Mouse (Mus musculus) stomach, postnatal 0 days (tissue): ENCODE measurements around the gene Sync. TPM values are rescaled to one million over a fixed set of nuclear protein-coding genes. Genes with fewer than 3 reads are reported as not detected.

Source experiments
- ATAC-seq: fragments of 200-750 bp; cut with Nextera tagmentation; 2 replicates; pipeline ENCODE4 v1.8.0; 2017; ENCODE audit not compliant: low FRiP score, low TSS enrichment
- DNase-seq: peaks from one replicate; pipeline ENCODE4 v3.0.0-alpha.2; 2016; ENCODE audit warnings: low spot score
- H3K27ac ChIP-seq: fragments of 300-500 bp; sonication (generic); replicated peaks from 2 replicates; pipeline ENCODE4 v1.5.1; 2014; ENCODE audit warnings: mild to moderate bottlenecking, control low read depth
- H3K27me3 ChIP-seq: fragments of 300-500 bp; sonication (generic); 2 replicates; pipeline ENCODE4 v1.6.1; 2014; ENCODE audit warnings: low read length; ENCODE audit not compliant: control insufficient read depth, insufficient read depth
- H3K36me3 ChIP-seq: fragments of 300-500 bp; sonication (generic); 2 replicates; pipeline ENCODE4 v1.6.1; 2014; ENCODE audit warnings: low read length, mixed read lengths; ENCODE audit not compliant: control insufficient read depth, insufficient read depth
- H3K4me1 ChIP-seq: fragments of 300-500 bp; sonication (generic); replicated peaks from 2 replicates; pipeline ENCODE4 v1.6.1; 2014; ENCODE audit warnings: antibody characterized with exemption; ENCODE audit not compliant: control insufficient read depth, insufficient read depth
- H3K4me2 ChIP-seq: fragments of 300-500 bp; sonication (generic); replicated peaks from 2 replicates; pipeline ENCODE4 v1.6.1; 2014; ENCODE audit warnings: low read depth, mild to moderate bottlenecking, control low read depth, moderate library complexity
- H3K4me3 ChIP-seq: fragments of 300-500 bp; sonication (generic); 2 replicates; pipeline ENCODE4 v1.5.1; 2014; ENCODE audit warnings: low read depth, low read length, control low read depth
- H3K9ac ChIP-seq: fragments of 300-500 bp; sonication (generic); 2 replicates; pipeline ENCODE4 v1.6.1; 2014; ENCODE audit warnings: mild to moderate bottlenecking, low read length, control low read depth, mixed read lengths
- H3K9me3 ChIP-seq: fragments of 300-500 bp; sonication (generic); 2 replicates; pipeline ENCODE4 v1.6.1; 2016; ENCODE audit warnings: low read length; ENCODE audit not compliant: control insufficient read depth
- CTCF ChIP-seq: IDR thresholded peaks from 2 replicates; pipeline ENCODE4 v1.5.1; 2016; ENCODE audit warnings: antibody characterized with exemption, low read depth, mild to moderate bottlenecking, moderate library complexity
- EP300 ChIP-seq: optimal IDR thresholded peaks from 2 replicates; pipeline ENCODE3; 2016; ENCODE audit warnings: antibody characterized with exemption
- WGBS: fragments of 180-500 bp; shearing (Covaris S2); extraction: QIAGEN DNeasy Blood & Tissue Kit; methylation state at CpG from one replicate; pipeline ENCODE4 v1.1.7; 2014; 5-methylcytosine and 5-hydroxymethylcytosine counted together
- polyA plus RNA-seq: library from polyadenylated mRNA; unstranded; fragments of >200 nt; fragmentation: Nextera tagmentation; extraction: Ambion mirVana; gene quantifications from 2 replicates; pipeline ENCODE4 v1.2.1, GENCODE M21; 2015

The Sync gene
- polyA plus RNA-seq, 1 experiment from 2014 or later = 3.2 TPM

GRCm38 (mm10) chr4:129256450-129257380, 30.7 kb upstream of the Sync start:
- peak; percentile 69 for ATAC-seq
- 0 out of 2 replicates have a peak overlapping the region, but pooled peaks have one; percentile 8 for H3K9ac ChIP-seq
- no peaks in the 10 kb centered on the region for H3K36me3 ChIP-seq
- peaks cover 6% of the 10 kb centered on the region; the same call in 1 of the 2 replicates for H3K4me1 ChIP-seq
- no peak overlapping the region for H3K4me2 ChIP-seq
- WGBS = 12% methylated on average over 8 of the region's 8 CpGs
- H3K27ac ChIP-seq = peak overlapping the region; percentile 75
- no peak overlapping the region for H3K4me3 ChIP-seq
- H3K27me3 ChIP-seq = no peaks in the 10 kb centered on the region
- TF ChIP-seq EP300 (no peak), CTCF (no peak)
- peak; percentile 85 for DNase-seq
- no peaks in the 10 kb centered on the region for H3K9me3 ChIP-seq

- H3K4me3 ChIP-seq = no peak overlapping the region
- ATAC-seq (no peak), DNase-seq (no peak)
- H3K27me3 ChIP-seq = no peaks in the 10 kb centered on the region
- H3K4me1 ChIP-seq = peaks cover 8% of the 10 kb centered on the region; the same call in 1 of the 2 replicates
- 0 out of 2 replicates have a peak overlapping the region, but pooled peaks have one; percentile 24 for H3K27ac ChIP-seq
- H3K4me2 ChIP-seq = no peak overlapping the region
- no peak for TF ChIP-seq EP300
- no peak for TF ChIP-seq CTCF
- H3K9me3 ChIP-seq = no peaks in the 10 kb centered on the region
- H3K36me3 ChIP-seq = no peaks in the 10 kb centered on the region
- WGBS = 75% methylated on average over 4 of the region's 4 CpGs
- H3K9ac ChIP-seq = no peak overlapping the region
Observed at GRCm38 (mm10) chr4:129259101-129259500, 28.3 kb upstream of the Sync start.

GRCm38 (mm10) chr4:129260678-129261077, 26.7 kb upstream of the Sync start:
- Histone ChIP-seq H3K27ac (peak overlapping the region; percentile 78), H3K36me3 (no peaks in the 10 kb centered on the region), H3K4me2 (no peak overlapping the region), H3K4me3 (no peak overlapping the region), H3K9me3 (no peaks in the 10 kb centered on the region), H3K4me1 (peaks cover 8% of the 10 kb centered on the region; the same call in 1 of the 2 replicates), H3K27me3 (no peaks in the 10 kb centered on the region), H3K9ac (no peak overlapping the region)
- 15% methylated on average over 6 of the region's 6 CpGs for WGBS
- no peak for TF ChIP-seq CTCF
- TF ChIP-seq EP300 = no peak
- ATAC-seq (no peak), DNase-seq (no peak)

GRCm38 (mm10) chr4:129261196-129261595, 26.2 kb upstream of the Sync start, which contains the start of gene C77080:
C77080 (minus strand) TSS chr4:129261404.
- H3K4me2 ChIP-seq = no peak within 1 kb of the TSS
- DNase-seq (no peak), ATAC-seq (peak; percentile 16; the same call in 1 of the 2 replicates)
- H3K36me3 ChIP-seq = no peaks in the 10 kb centered on the region
- H3K4me1 ChIP-seq = peaks cover 8% of the 10 kb centered on the region; the same call in 1 of the 2 replicates
- peak within 1 kb of the TSS; percentile 78 for H3K27ac ChIP-seq
- H3K9me3 ChIP-seq = no peaks in the 10 kb centered on the region
- no peaks in the 10 kb centered on the region for H3K27me3 ChIP-seq
- no peak for TF ChIP-seq EP300
- TF ChIP-seq CTCF = no peak
- no peak within 1 kb of the TSS for H3K4me3 ChIP-seq
- H3K9ac ChIP-seq = no peak within 1 kb of the TSS
- 25% methylated on average over 1 of the region's 4 CpGs for WGBS

DNA sequence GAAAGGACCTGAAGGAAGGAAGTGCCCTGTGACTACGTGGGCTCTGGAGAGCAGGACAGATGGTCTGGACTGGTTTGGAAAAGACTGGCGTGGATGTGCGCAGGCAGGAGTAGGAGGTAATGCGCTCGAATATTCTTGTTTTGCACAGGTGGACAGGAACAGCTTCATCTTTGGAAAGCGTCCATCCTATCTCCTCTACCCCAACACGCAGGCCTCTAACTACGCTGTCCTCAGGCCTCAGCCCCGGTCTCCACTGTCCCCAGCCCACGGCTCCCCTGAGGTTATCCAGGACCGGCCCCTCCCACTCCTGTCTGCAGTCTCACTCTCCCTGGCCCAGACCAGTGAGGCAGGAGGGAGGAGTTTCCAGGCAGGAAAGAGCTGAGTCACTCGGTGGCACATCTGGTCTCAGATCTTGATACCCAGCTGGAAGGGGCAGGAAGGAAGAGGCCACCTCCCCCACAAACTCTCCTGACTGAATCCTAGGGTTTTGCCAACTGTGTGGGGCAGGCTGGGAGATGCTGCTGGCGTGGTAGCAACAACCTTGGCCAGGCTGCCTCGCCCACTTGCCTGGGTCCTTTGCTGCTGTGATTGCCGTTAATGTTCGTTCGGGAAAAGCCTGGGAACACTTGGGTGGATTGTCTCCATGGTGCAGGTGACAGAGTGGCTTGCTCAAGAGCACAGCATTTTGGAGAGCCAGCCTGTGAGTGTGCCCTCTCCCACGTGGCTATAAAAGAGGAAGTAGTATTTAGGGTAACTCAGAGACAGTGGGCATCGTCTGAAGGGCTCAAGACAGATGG, 24.0 kb upstream of the Sync start:
- H3K9ac ChIP-seq = no peak overlapping the region
- 26% methylated on average over 19 of the region's 19 CpGs for WGBS
- H3K4me2 ChIP-seq = peak overlapping the region; percentile 20; the same call in 1 of the 2 replicates
- H3K4me3 ChIP-seq = no peak overlapping the region
- peak overlapping the region; percentile 73 for H3K27ac ChIP-seq
- ATAC-seq (peak; percentile 84), DNase-seq (peak; percentile 79)
- TF ChIP-seq CTCF = no peak
- TF ChIP-seq EP300 = no peak
- no peaks in the 10 kb centered on the region for H3K36me3 ChIP-seq
- H3K9me3 ChIP-seq = no peaks in the 10 kb centered on the region
- no peaks in the 10 kb centered on the region for H3K27me3 ChIP-seq
- H3K4me1 ChIP-seq = 0 out of 2 replicates have a peak, but pooled peaks cover 3% of the 10 kb centered on the region
